Mouse (Mus musculus) liver, adult 2 months (tissue): ENCODE measurements around the gene Denr. TPM values are rescaled to one million over a fixed set of nuclear protein-coding genes. Genes with fewer than 3 reads are reported as not detected.

ENCODE experiments used
- DNase-seq: peaks from one replicate; pipeline ENCODE4 v3.0.0-alpha.2; 2011; ENCODE audit warnings: low read depth, low spot score; ENCODE audit errors: extremely low read depth
- H3K27ac ChIP-seq: fragments of 200-500 bp; replicated peaks from 2 replicates; pipeline ENCODE4 v1.5.1; 2012; ENCODE audit warnings: low read depth, mild to moderate bottlenecking, control low read depth, inconsistent platforms, low read length; ENCODE audit not compliant: insufficient read depth
- H3K27me3 ChIP-seq: fragments of 200-500 bp; 2 replicates; pipeline ENCODE4 v1.6.1; 2012; ENCODE audit warnings: mild to moderate bottlenecking, moderate library complexity, low read length, inconsistent platforms; ENCODE audit not compliant: control insufficient read depth, insufficient read depth
- H3K36me3 ChIP-seq: fragments of 200-500 bp; 2 replicates; pipeline ENCODE4 v1.6.1; 2012; ENCODE audit warnings: low read length, inconsistent platforms; ENCODE audit not compliant: control insufficient read depth, insufficient read depth
- H3K4me1 ChIP-seq: fragments of 200-500 bp; 2 replicates; pipeline ENCODE4 v1.6.1; 2011; ENCODE audit warnings: low read length; ENCODE audit not compliant: control insufficient read depth, insufficient read depth
- H3K4me3 ChIP-seq: fragments of 200-500 bp; 2 replicates; pipeline ENCODE4 v1.5.1; 2011; ENCODE audit warnings: low read depth, mild to moderate bottlenecking, control low read depth, low read length, moderate library complexity; ENCODE audit not compliant: insufficient read depth
- H3K79me2 ChIP-seq: fragments of 200-500 bp; 2 replicates; pipeline ENCODE4 v1.6.1; 2012; ENCODE audit warnings: inconsistent platforms, mild to moderate bottlenecking, low read length, moderate library complexity; ENCODE audit not compliant: control insufficient read depth, insufficient read depth
- H3K9ac ChIP-seq: fragments of 200-500 bp; 2 replicates; pipeline ENCODE4 v1.6.1; 2012; ENCODE audit warnings: low read depth, mild to moderate bottlenecking, control low read depth, inconsistent platforms, low read length
- CTCF ChIP-seq: fragments of 200-500 bp; IDR thresholded peaks from 2 replicates; pipeline ENCODE4 v1.5.1; 2011; ENCODE audit warnings: low read depth, low read length, control low read depth
- POLR2A ChIP-seq: fragments of 200-500 bp; IDR thresholded peaks from 2 replicates; pipeline ENCODE4 v1.6.1; 2011; ENCODE audit warnings: low read length, control low read depth; ENCODE audit not compliant: insufficient read depth; ENCODE audit errors: extremely low read depth
- WGBS: fragments of 180-500 bp; shearing (Covaris S2); methylation state at CpG from one replicate; pipeline ENCODE4 v1.1.7; 2018; 5-methylcytosine and 5-hydroxymethylcytosine counted together
- polyA plus RNA-seq: library from polyadenylated mRNA; depleted of rRNA; stranded (reverse); fragments of >200 nt; gene quantifications from 2 replicates; pipeline ENCODE4 v1.2.3, GENCODE M21; 2012
- total RNA-seq: library from RNA; depleted of rRNA; stranded (reverse); fragments of >200 nt; gene quantifications from 2 replicates; pipeline ENCODE4 v1.2.3, GENCODE M21; 2014

Gene Denr
- total and polyA plus RNA-seq, 2 experiments: 12.5 to 27.5 TPM

- no peaks in the 10 kb centered on the region for H3K36me3 ChIP-seq
- H3K27me3 ChIP-seq: no peaks in the 10 kb centered on the region
- peaks cover 6% of the 10 kb centered on the region for H3K4me1 ChIP-seq
- H3K9ac ChIP-seq: no peak overlapping the region
- H3K27ac ChIP-seq: no peak overlapping the region
- no peak for DNase-seq
- H3K79me2 ChIP-seq: no peaks in the 10 kb centered on the region
- 94% methylated on average over 12 of the region's 12 CpGs for WGBS
- no peak overlapping the region for H3K4me3 ChIP-seq
- no peak for TF ChIP-seq POLR2A
- no peak for TF ChIP-seq CTCF
Measured at GRCm38 (mm10) chr5:123933556-123933955, 26.6 kb downstream of the Denr start.

- TF ChIP-seq CTCF (peak; percentile 40; the same call in 1 of the 2 replicates), POLR2A (no peak)
- no peak overlapping the region for H3K4me3 ChIP-seq
- H3K36me3 ChIP-seq: no peaks in the 10 kb centered on the region
- H3K4me1 ChIP-seq: peaks cover 6% of the 10 kb centered on the region
- H3K27ac ChIP-seq: no peak overlapping the region
- no peak overlapping the region for H3K9ac ChIP-seq
- DNase-seq: no peak
- no peaks in the 10 kb centered on the region for H3K27me3 ChIP-seq
- H3K79me2 ChIP-seq: no peaks in the 10 kb centered on the region
- 65% methylated on average over 18 of the region's 18 CpGs for WGBS
Measured at GRCm38 (mm10) chr5:123933957-123934591, 27.1 kb downstream of the Denr start.

DNA sequence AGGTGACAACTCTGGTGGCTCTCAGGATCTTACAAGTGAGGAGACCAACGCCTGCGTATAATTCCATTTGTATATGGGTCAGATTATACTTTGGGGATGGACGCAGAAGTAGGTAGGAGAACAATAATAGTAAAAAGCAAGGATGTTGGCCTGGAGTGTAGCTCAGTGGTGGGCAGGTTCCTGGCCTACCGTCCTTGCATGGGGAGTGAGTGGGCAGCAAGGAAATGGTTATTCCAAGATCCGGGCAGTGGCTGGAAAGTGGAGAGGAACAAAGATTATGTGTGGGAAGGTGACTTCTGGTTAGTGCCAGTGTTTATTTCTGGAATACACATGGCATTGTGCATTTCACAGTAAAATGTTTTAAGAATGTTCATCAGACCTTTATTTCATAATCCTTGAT lies 29.0 kb downstream of the Denr start:
- no peak for TF ChIP-seq CTCF
- Histone ChIP-seq H3K27ac (no peak overlapping the region), H3K4me1 (peaks cover 3% of the 10 kb centered on the region), H3K79me2 (no peaks in the 10 kb centered on the region), H3K36me3 (no peaks in the 10 kb centered on the region), H3K4me3 (no peak overlapping the region), H3K9ac (no peak overlapping the region), H3K27me3 (no peaks in the 10 kb centered on the region)
- no peak for DNase-seq
- WGBS: 92% methylated on average over 5 of the region's 5 CpGs

DNA sequence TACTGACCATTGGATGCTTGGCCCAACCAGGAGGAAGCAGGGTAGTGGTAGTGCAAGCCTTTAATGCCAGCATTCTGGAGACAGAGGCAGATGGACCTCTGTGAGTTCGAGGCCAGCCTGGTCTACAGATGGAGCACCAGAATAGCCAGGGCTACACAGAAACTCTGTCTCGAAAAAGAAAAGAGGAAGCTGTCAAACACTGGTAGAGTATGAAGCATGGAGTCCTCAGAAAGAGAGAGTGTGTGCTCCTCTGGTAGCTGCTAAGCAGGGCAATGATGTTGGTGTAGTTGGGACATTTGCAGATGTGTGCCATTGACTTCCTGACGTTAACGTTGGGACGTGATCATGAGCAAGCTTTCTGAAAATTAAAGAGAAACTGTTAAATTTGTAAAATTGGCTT lies 31.5 kb downstream of the Denr start:
- H3K4me3 ChIP-seq: no peak overlapping the region
- H3K4me1 ChIP-seq: no peaks in the 10 kb centered on the region
- H3K79me2 ChIP-seq: no peaks in the 10 kb centered on the region
- WGBS: 82% methylated on average over 5 of the region's 5 CpGs
- H3K9ac ChIP-seq: no peak overlapping the region
- no peaks in the 10 kb centered on the region for H3K36me3 ChIP-seq
- no peaks in the 10 kb centered on the region for H3K27me3 ChIP-seq
- no peak for DNase-seq
- H3K27ac ChIP-seq: no peak overlapping the region
- TF ChIP-seq POLR2A (no peak), CTCF (no peak)

- Histone ChIP-seq H3K4me1 (peaks cover 1% of the 10 kb centered on the region; the same call in 1 of the 2 replicates), H3K9ac (no peak overlapping the region), H3K36me3 (no peaks in the 10 kb centered on the region), H3K4me3 (no peak overlapping the region), H3K79me2 (no peaks in the 10 kb centered on the region), H3K27ac (no peak overlapping the region), H3K27me3 (no peaks in the 10 kb centered on the region)
- no peak for DNase-seq
- TF ChIP-seq CTCF: no peak
- TF ChIP-seq POLR2A: no peak
- 71% methylated on average over 4 of the region's 4 CpGs for WGBS
Measured at GRCm38 (mm10) chr5:123946546-123946945, 39.6 kb downstream of the Denr start.

- 41% methylated on average over 7 of the region's 7 CpGs for WGBS
- H3K79me2 ChIP-seq: no peaks in the 10 kb centered on the region
- H3K4me3 ChIP-seq: no peak overlapping the region
- no peaks in the 10 kb centered on the region for H3K27me3 ChIP-seq
- no peak overlapping the region for H3K9ac ChIP-seq
- no peak overlapping the region for H3K27ac ChIP-seq
- H3K4me1 ChIP-seq: peaks cover 5% of the 10 kb centered on the region
- H3K36me3 ChIP-seq: no peaks in the 10 kb centered on the region
- peak; percentile 65 for DNase-seq
- TF ChIP-seq POLR2A: no peak
- peak; percentile 62 for TF ChIP-seq CTCF
Measured at GRCm38 (mm10) chr5:123947041-123947761, 40.2 kb downstream of the Denr start.
